Mouse (Mus musculus): ENCODE data around the gene Serpina6.
"Not testable (repeated sequence)": the region's sequence is repeated elsewhere in the genome, so short reads cannot be mapped to it uniquely, and the experiment has no call there.

The Serpina6 gene

GRCm38 (mm10) chr12:103656848-103657626 is at the start of gene Serpina6:
TSS of gene Serpina6 (minus strand) at chr12:103657212.
- H3K27me3 ChIP-seq (ENCODE audit: control insufficient read depth, insufficient read depth, low read length, poor library complexity, severe bottlenecking) = no peaks in the 10 kb centered on the region
- no peak for DNase-seq (ENCODE audit: low read depth, low spot score)
- H3K36me3 ChIP-seq (ENCODE audit: control insufficient read depth, insufficient read depth, low read length, poor library complexity, severe bottlenecking) = no peaks in the 10 kb centered on the region

GRCm38 (mm10) chr12:103706113-103706512 is 49.1 kb upstream of the Serpina6 start:
- H3K27me3 ChIP-seq (ENCODE audit: control insufficient read depth, insufficient read depth, low read length, poor library complexity, severe bottlenecking) = no peaks in the 10 kb centered on the region
- DNase-seq (ENCODE audit: low read depth, low spot score) = no peak
- no peaks in the 10 kb centered on the region for H3K36me3 ChIP-seq (ENCODE audit: control insufficient read depth, insufficient read depth, low read length, poor library complexity, severe bottlenecking)

GRCm38 (mm10) chr12:103705547-103705946 is 48.5 kb upstream of the Serpina6 start:
- DNase-seq (ENCODE audit: low read depth, low spot score) = no peak
- no peaks in the 10 kb centered on the region for H3K36me3 ChIP-seq (ENCODE audit: control insufficient read depth, insufficient read depth, low read length, poor library complexity, severe bottlenecking)
- H3K27me3 ChIP-seq (ENCODE audit: control insufficient read depth, insufficient read depth, low read length, poor library complexity, severe bottlenecking) = no peaks in the 10 kb centered on the region

GRCm38 (mm10) chr12:103700144-103700750 is 43.2 kb upstream of the Serpina6 start:
- no peaks in the 10 kb centered on the region for H3K27me3 ChIP-seq (ENCODE audit: control insufficient read depth, insufficient read depth, low read length, poor library complexity, severe bottlenecking)
- no peaks in the 10 kb centered on the region for H3K36me3 ChIP-seq (ENCODE audit: control insufficient read depth, insufficient read depth, low read length, poor library complexity, severe bottlenecking)
- no peak for DNase-seq (ENCODE audit: low read depth, low spot score)

- DNase-seq (ENCODE audit: low read depth, low spot score) = no peak
- Histone ChIP-seq H3K36me3 (ENCODE audit: control insufficient read depth, insufficient read depth, low read length, poor library complexity, severe bottlenecking) (no peaks in the 10 kb centered on the region), H3K27me3 (ENCODE audit: control insufficient read depth, insufficient read depth, low read length, poor library complexity, severe bottlenecking) (no peaks in the 10 kb centered on the region)
Observed at GRCm38 (mm10) chr12:103695429-103695828, 38.4 kb upstream of the Serpina6 start, which contains the start of gene Serpina1f. TSS of gene Serpina1f (minus strand) at chr12:103695529.

GRCm38 (mm10) chr12:103688221-103688814 is 31.3 kb upstream of the Serpina6 start:
- DNase-seq (ENCODE audit: low read depth, low spot score) = no peak
- H3K36me3 ChIP-seq (ENCODE audit: control insufficient read depth, insufficient read depth, low read length, poor library complexity, severe bottlenecking) = no peaks in the 10 kb centered on the region
- H3K27me3 ChIP-seq (ENCODE audit: control insufficient read depth, insufficient read depth, low read length, poor library complexity, severe bottlenecking) = no peaks in the 10 kb centered on the region

GRCm38 (mm10) chr12:103687021-103687420 is 30.0 kb upstream of the Serpina6 start:
- Histone ChIP-seq H3K36me3 (ENCODE audit: control insufficient read depth, insufficient read depth, low read length, poor library complexity, severe bottlenecking) (no peaks in the 10 kb centered on the region), H3K27me3 (ENCODE audit: control insufficient read depth, insufficient read depth, low read length, poor library complexity, severe bottlenecking) (no peaks in the 10 kb centered on the region)
- no peak for DNase-seq (ENCODE audit: low read depth, low spot score)

- Histone ChIP-seq H3K27me3 (ENCODE audit: control insufficient read depth, insufficient read depth, low read length, poor library complexity, severe bottlenecking) (no peaks in the 10 kb centered on the region), H3K36me3 (ENCODE audit: control insufficient read depth, insufficient read depth, low read length, poor library complexity, severe bottlenecking) (no peaks in the 10 kb centered on the region)
- no peak for DNase-seq (ENCODE audit: low read depth, low spot score)
Observed at GRCm38 (mm10) chr12:103686050-103686449, 29.0 kb upstream of the Serpina6 start.

GRCm38 (mm10) chr12:103685386-103685785 is 28.4 kb upstream of the Serpina6 start:
- Histone ChIP-seq H3K36me3 (ENCODE audit: control insufficient read depth, insufficient read depth, low read length, poor library complexity, severe bottlenecking) (no peaks in the 10 kb centered on the region), H3K27me3 (ENCODE audit: control insufficient read depth, insufficient read depth, low read length, poor library complexity, severe bottlenecking) (no peaks in the 10 kb centered on the region)
- DNase-seq (ENCODE audit: low read depth, low spot score) = no peak

GRCm38 (mm10) chr12:103683775-103684174 is 26.8 kb upstream of the Serpina6 start:
- Histone ChIP-seq H3K27me3 (ENCODE audit: control insufficient read depth, insufficient read depth, low read length, poor library complexity, severe bottlenecking) (no peaks in the 10 kb centered on the region), H3K36me3 (ENCODE audit: control insufficient read depth, insufficient read depth, low read length, poor library complexity, severe bottlenecking) (no peaks in the 10 kb centered on the region)
- no peak for DNase-seq (ENCODE audit: low read depth, low spot score)

GRCm38 (mm10) chr12:103681739-103682138 is 24.7 kb upstream of the Serpina6 start:
- no peaks in the 10 kb centered on the region for H3K36me3 ChIP-seq (ENCODE audit: control insufficient read depth, insufficient read depth, low read length, poor library complexity, severe bottlenecking)
- no peaks in the 10 kb centered on the region for H3K27me3 ChIP-seq (ENCODE audit: control insufficient read depth, insufficient read depth, low read length, poor library complexity, severe bottlenecking)
- DNase-seq (ENCODE audit: low read depth, low spot score) = no peak

GRCm38 (mm10) chr12:103681169-103681568 is 24.2 kb upstream of the Serpina6 start:
- DNase-seq (ENCODE audit: low read depth, low spot score) = no peak
- no peaks in the 10 kb centered on the region for H3K27me3 ChIP-seq (ENCODE audit: control insufficient read depth, insufficient read depth, low read length, poor library complexity, severe bottlenecking)
- no peaks in the 10 kb centered on the region for H3K36me3 ChIP-seq (ENCODE audit: control insufficient read depth, insufficient read depth, low read length, poor library complexity, severe bottlenecking)

- not testable (repeated sequence) for H3K27me3 ChIP-seq (ENCODE audit: control insufficient read depth, insufficient read depth, low read length, poor library complexity, severe bottlenecking); DNase-seq (ENCODE audit: low read depth, low spot score); H3K36me3 ChIP-seq (ENCODE audit: control insufficient read depth, insufficient read depth, low read length, poor library complexity, severe bottlenecking)
Observed at GRCm38 (mm10) chr12:103679853-103680252, 22.8 kb upstream of the Serpina6 start.

GRCm38 (mm10) chr12:103676039-103676438 is 19.0 kb upstream of the Serpina6 start, which contains the start of gene Serpina16:
TSS of gene Serpina16 (minus strand) at chr12:103676139.
- H3K27me3 ChIP-seq (ENCODE audit: control insufficient read depth, insufficient read depth, low read length, poor library complexity, severe bottlenecking) = no peaks in the 10 kb centered on the region
- DNase-seq (ENCODE audit: low read depth, low spot score) = no peak
- no peaks in the 10 kb centered on the region for H3K36me3 ChIP-seq (ENCODE audit: control insufficient read depth, insufficient read depth, low read length, poor library complexity, severe bottlenecking)

GRCm38 (mm10) chr12:103673179-103673578 is 16.2 kb upstream of the Serpina6 start:
- no peak for DNase-seq (ENCODE audit: low read depth, low spot score)
- H3K36me3 ChIP-seq (ENCODE audit: control insufficient read depth, insufficient read depth, low read length, poor library complexity, severe bottlenecking) = no peaks in the 10 kb centered on the region
- H3K27me3 ChIP-seq (ENCODE audit: control insufficient read depth, insufficient read depth, low read length, poor library complexity, severe bottlenecking) = no peaks in the 10 kb centered on the region
